Mouse (Mus musculus) embryonic stem cell, embryonic (primary cell): ENCODE measurements around the gene Thsd4.

Experiments
- CTCF ChIA-PET, 4 experiments: fragments of 300-600 bp in 2 of 4; fragments of 350-600 bp in 2 of 4; sonication (Branson Sonifier 250); formaldehyde crosslinking; loops; one replicate each; lab custom pipeline; 2022; ENCODE audit warnings: inconsistent platforms in 2 of 4; lab: Charles Lee
- POLR2A ChIA-PET, 4 experiments: fragments of 300-600 bp in 2 of 4; fragments of 350-600 bp in 2 of 4; sonication (Branson Sonifier 250); formaldehyde crosslinking; loops; one replicate each; lab custom pipeline; 2022; ENCODE audit warnings: antibody characterized with exemption in 4 of 4, inconsistent platforms in 1 of 4; lab: Charles Lee

Gene Thsd4

GRCm38 (mm10) chr9:60368516-60368915, 153.3 kb downstream of the Thsd4 start:
- ChIA-PET CTCF (no interaction called here), POLR2A (interaction anchor here in 1 of 4 experiments (0.7 kb wide), 1 partner anchor 22 kb away, joined by 3 read pairs; no protein-coding TSS in a partner anchor)

DNA sequence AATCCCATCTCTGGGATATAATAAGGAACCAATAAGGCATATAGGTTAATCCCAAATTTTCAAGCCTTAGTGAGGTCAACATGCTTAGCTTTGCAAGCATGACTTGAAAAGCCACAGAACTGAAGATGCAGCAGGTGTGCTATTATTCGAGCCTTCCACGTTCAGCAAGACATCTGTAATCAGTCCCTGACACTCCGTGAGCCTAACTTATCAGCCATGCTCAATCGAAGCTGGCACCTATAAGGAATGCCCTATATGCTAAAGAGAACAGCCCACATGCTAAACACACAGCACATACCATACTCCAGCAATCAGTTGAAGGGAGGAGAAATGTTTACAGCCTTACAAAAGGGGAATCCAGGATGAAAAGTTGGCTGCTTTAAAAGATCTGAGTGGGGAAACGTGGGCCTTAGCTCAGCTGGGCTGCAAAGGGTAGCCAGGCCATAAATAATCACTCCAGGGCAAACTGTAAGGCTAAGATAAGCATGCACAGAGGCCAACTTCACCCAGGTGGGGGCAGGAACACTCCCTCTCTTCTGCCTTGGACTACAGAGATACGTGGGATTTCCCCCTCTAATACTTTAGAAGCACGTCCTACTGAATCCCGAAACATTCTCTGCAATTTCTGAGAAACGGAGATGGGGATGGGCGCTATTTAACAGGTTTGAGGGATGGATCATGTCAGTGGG, 154.1 kb downstream of the Thsd4 start:
- CTCF ChIA-PET = no interaction called here

DNA sequence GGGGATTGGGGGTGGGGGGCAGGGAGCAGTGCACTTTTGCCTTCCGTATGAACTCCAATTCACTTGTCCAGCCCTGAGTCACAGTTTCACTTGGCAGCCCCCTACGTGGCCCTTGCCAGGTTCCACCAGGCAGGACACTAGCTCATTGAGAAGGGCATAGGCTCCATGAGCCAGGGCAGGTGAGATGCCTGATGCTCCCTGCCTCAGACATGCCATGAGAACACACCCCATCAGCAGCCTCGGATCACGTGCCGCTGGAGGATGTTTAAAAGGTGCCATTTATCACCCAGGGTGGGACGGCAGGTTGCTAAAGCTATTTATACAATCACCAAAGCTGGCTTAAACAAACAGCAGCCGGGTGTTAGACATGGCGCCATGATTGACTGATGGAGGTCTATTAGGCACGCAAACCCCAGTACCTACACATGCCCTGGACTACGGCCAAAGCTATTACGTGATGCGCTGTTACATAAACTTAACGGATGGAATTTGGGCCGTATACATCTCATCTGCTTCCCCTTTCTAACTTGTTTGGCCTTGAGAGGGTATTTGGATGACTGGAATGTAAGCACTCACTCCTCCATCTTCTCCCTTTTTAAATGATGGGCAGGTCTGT, 157.6 kb downstream of the Thsd4 start:
- ChIA-PET POLR2A (interaction anchor here in 1 of 4 experiments (0.6 kb wide), 1 partner anchor 146 kb away, joined by 3 read pairs; no protein-coding TSS in a partner anchor), CTCF (no interaction called here)

More for the DNA sequence above, 154.1 kb downstream of the Thsd4 start:
- POLR2A ChIA-PET = no interaction called here

GRCm38 (mm10) chr9:60352351-60352750, 169.5 kb downstream of the Thsd4 start:
- CTCF ChIA-PET = no interaction called here
- POLR2A ChIA-PET = no interaction called here

DNA sequence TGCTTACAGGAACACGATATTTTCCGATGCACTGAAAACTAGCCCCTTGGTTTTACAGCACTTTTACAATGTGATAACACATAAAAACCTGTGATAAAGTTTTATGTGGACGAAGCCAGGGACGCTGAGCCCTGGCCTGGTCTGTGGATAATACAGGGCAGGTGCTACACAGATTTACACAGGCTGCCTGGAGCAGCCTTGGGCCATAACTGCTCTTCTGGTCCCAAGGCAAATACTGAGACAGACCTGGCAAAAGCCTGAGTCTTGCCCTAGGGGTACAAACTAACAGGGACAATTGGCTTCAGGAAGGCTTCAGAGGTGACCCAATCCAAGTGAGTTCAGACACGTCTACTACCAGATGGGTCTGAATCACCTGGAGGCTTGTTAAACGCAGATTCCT, 170.7 kb downstream of the Thsd4 start:
- CTCF ChIA-PET = no interaction called here

DNA sequence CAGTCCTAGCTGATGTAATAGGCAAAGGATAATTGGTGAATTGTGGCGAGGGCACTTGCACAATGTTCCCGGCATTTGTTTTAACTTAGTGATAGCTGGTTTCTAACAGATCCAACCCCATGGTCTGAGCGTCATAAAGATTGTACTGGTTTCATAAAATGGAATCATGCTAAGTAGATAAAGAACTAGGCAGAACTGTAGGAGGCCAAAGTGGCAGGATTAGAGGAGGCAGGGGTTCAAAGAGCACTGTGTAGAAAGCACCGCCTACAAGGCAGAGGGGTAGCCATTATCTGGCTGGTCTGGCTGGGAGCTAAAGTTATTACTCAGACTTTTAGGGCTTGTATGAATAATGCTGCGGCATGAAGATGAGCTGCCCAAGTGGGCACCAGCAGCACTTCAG, 185.7 kb downstream of the Thsd4 start:
- ChIA-PET POLR2A (interaction anchor here in 1 of 4 experiments (0.7 kb wide), 2 partner anchors 86 to 225 kb away, joined by 3 to 4 read pairs; no protein-coding TSS in a partner anchor), CTCF (interaction anchor here in 1 of 4 experiments (0.6 kb wide), 1 partner anchor 1839 kb away, joined by 3 read pairs; no protein-coding TSS in a partner anchor)

More for the DNA sequence above, 170.7 kb downstream of the Thsd4 start:
- POLR2A ChIA-PET = no interaction called here

DNA sequence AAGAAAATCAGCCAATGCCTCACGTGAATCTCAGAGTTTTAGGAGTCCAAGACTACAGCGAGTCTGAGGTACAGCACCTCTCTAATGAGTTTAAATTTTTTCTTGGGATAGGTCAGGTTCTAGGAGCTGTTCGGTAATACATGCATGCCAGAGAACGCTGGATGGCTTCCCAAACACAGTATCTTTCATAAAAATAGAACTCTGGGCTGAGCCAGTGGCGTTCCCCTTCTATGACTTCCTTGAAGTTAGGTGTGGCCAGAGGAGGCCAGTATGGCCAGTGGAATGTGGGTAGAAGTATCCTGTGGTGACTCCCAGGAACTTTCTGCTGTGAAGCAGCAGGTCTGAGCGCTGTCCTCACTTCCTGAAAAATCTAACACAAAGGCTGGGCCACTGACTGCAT, 186.4 kb downstream of the Thsd4 start:
- ChIA-PET CTCF (no interaction called here), POLR2A (no interaction called here)

DNA sequence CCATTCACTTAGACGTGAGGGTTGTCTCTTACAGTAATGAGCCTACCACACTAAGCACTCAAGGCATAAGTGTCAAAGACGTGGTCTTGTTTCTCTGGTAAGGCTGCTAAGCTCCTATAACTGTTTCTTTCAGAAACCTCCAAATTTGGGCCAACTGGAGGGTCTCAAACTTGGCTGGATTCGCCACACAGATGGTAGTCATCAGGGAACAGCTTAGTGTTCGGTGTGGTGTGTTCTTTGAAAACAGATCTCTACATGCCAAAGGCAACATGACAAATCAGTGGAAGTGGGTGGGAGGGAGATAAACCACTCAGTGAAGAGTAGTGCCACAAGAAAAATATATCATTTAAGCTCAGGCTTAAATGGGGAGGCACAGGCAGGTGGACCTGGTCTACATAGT, 191.9 kb downstream of the Thsd4 start:
- POLR2A ChIA-PET = no interaction called here
- CTCF ChIA-PET = no interaction called here

- ChIA-PET POLR2A (no interaction called here), CTCF (no interaction called here)
These were observed 197.1 kb downstream of the Thsd4 start for GRCm38 (mm10) chr9:60324716-60325115.

DNA sequence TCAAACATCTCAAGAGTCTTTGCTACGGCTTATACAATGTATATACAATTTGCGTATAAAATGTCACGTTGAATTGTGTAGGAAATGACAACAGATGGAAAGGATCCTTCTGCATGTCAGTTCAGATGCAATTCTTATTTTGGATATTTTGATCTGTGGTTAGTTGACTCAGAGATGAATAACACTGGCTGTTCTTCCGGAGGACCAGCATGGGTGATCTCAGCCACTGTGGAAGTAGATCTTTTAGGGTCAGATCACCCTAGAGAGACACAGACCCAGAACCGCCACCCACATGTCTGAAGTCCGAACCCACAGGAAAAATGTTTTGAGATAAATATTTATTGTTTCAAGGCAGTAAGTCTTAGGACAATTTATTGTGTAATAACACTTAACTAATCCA, 198.4 kb downstream of the Thsd4 start:
- ChIA-PET CTCF (no interaction called here), POLR2A (no interaction called here)

GRCm38 (mm10) chr9:60317291-60317690, 204.6 kb downstream of the Thsd4 start:
- POLR2A ChIA-PET = no interaction called here
- CTCF ChIA-PET = interaction anchor here in 1 of 4 experiments (0.5 kb wide), 1 partner anchor 24 kb away, joined by 6 read pairs; no protein-coding TSS in a partner anchor

DNA sequence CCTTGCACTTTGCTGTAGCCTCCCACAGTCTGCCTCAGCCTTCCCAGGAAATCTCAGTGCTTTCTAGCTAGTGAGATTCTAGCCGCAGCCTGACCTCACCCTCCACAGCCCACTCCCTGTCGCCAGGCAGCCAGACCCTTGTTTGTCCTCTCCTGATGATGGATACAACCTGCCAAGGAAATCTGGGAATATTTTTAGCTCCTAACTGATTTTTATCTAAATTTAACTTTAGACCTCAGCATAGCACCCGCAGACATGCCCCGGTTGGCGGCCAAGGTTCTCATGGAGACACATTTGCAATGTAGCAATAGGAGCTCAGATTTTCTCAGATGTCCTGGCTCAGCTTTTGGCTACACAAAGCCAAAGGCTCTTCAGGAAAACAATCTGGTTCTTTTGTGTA, 205.3 kb downstream of the Thsd4 start:
- POLR2A ChIA-PET = no interaction called here
- CTCF ChIA-PET = interaction anchor here in 1 of 4 experiments (0.6 kb wide), 1 partner anchor 271 kb away, joined by 3 read pairs; no protein-coding TSS in a partner anchor

GRCm38 (mm10) chr9:60315533-60315932, 206.3 kb downstream of the Thsd4 start:
- CTCF ChIA-PET = interaction anchor here in 1 of 4 experiments (0.5 kb wide), 1 partner anchor 40 kb away, joined by 7 read pairs; no protein-coding TSS in a partner anchor
- POLR2A ChIA-PET = interaction anchor here in 1 of 4 experiments (0.5 kb wide), 1 partner anchor 571 kb away, joined by 3 read pairs; no protein-coding TSS in a partner anchor

- CTCF ChIA-PET = no interaction called here
- POLR2A ChIA-PET = no interaction called here
These were observed 208.2 kb downstream of the Thsd4 start for GRCm38 (mm10) chr9:60313661-60314060.

- POLR2A ChIA-PET = interaction anchor here in 1 of 4 experiments (1.2 kb wide), 1 partner anchor 198 kb away, joined by 3 read pairs; no protein-coding TSS in a partner anchor
- CTCF ChIA-PET = no interaction called here
These were observed 209.2 kb downstream of the Thsd4 start for GRCm38 (mm10) chr9:60312670-60313069.

- ChIA-PET POLR2A (interaction anchor here in 1 of 4 experiments (0.8 to 1.2 kb wide), 2 partner anchors 23 to 199 kb away, joined by 3 to 4 read pairs; no protein-coding TSS in a partner anchor), CTCF (interaction anchor here in 1 of 4 experiments (0.6 kb wide), 1 partner anchor 1548 kb away, joined by 3 read pairs; no protein-coding TSS in a partner anchor)
These were observed 210.2 kb downstream of the Thsd4 start for GRCm38 (mm10) chr9:60311594-60312128.

- ChIA-PET CTCF (interaction anchor here in 2 of 4 experiments (0.7 to 0.9 kb wide), 2 partner anchors 35 to 342 kb away, joined by 4 to 12 read pairs; no protein-coding TSS in a partner anchor), POLR2A (interaction anchor here in 3 of 4 experiments (0.6 to 0.8 kb wide), 3 partner anchors 11 to 107 kb away, joined by 3 to 4 read pairs (median 4); no protein-coding TSS in a partner anchor)
These were observed 211.0 kb downstream of the Thsd4 start for GRCm38 (mm10) chr9:60310741-60311317.

DNA sequence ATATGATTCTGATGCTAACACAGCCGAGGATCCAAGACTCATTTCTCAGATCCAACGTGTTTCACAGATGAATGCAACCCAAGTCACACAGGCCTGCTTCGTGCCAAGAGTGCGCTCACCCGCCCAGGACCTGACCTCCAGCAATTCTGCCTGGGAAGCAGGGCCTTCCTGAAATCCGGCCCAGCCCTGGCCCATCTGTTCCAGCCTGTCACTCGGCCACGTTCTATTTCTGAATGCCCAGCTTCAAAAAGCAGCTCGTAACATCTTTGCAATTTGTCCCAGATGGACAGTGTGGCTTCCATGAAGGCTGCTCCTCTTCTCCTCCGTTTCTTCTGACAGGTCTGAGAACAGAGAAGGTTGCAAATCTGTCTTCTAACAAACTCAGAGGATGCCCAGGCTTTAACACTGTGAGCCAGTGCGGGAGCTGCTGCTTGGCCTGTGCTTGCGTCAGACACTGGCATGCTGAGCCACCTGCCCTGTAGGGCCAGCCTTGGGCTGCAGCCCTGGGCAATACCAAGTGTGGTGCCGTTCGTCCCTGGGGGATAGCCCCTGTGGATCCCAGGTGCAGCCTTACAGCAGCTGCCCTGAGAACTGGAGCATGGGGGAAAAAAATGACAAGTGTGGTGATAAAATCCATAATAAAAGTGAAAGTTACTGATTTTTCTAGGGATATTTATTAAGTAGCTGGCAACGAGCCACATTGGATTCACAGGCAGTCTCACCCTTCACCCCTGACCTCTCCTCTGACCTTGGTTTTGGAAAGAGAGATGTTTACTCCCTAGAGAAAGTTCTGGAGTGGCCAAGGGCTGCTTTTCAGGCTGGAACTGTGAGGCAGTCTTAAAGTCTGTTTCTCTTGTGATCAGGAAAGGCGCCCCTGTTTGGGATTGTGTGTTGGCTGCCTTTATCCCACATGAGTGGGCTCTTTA, 211.8 kb downstream of the Thsd4 start:
- ChIA-PET POLR2A (interaction anchor here in 1 of 4 experiments (0.5 to 0.8 kb wide), 2 partner anchors 30 to 108 kb away, joined by 3 to 4 read pairs; no protein-coding TSS in a partner anchor), CTCF (interaction anchor here in 3 of 4 experiments (0.5 to 0.9 kb wide), 4 partner anchors 14 to 341 kb away, joined by 3 to 12 read pairs (median 4); no protein-coding TSS in a partner anchor)
